Mouse (Mus musculus) cortical plate, adult 2 months (tissue): ENCODE data around the gene Atf7ip.

Experiments used
- CTCF ChIP-seq: fragments of 200-500 bp; IDR thresholded peaks from 2 replicates; pipeline ENCODE4 v1.5.1; 2011; ENCODE audit warnings: mild to moderate bottlenecking, control low read depth, low read length; ENCODE audit not compliant: insufficient read depth; ENCODE audit errors: extremely low read depth
- POLR2A ChIP-seq: fragments of 200-500 bp; IDR thresholded peaks from 2 replicates; pipeline ENCODE4 v1.6.1; 2011; ENCODE audit warnings: mild to moderate bottlenecking, low read length, control low read depth; ENCODE audit not compliant: insufficient read depth; ENCODE audit errors: extremely low read depth

DNA sequence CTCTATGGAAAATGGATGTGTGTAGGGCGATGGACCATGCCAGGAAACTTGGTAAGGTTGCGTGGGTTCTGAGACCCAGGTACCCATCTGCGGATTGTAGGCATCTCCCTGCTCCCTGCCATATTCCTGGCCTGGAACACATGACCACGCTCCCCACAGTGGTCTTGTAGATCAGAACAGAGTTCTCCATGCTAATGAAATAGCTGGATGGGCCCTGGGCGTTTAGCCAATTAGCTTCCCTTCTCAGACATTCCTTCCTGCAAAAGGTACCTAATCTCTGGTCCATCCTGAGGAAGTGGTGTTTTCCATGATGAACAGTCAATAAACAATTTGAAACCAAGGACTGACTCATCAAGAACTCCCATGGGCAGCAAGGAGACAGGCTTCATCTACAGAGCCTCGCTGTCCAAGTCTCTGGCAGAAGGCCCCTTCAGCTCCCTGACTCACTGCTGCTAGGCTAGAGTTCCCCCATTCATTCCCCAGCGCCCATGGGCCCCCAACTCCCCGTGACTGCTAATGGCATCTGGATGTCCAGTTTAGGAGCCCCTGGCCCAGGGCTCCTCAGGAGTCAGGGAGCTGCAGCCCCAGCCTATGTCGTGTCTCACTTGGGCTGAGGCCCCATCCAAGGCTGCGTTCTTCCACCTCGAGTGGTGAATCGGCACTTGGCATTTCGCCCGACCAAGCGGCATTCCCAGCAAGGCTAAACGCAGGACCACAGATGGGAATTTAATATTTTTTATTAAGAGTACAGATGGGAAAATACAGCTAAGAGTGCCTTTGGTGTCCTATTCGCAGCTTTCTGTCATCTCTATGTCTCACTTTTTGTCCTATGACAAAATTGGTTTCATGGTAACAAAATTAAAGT, 105.6 kb downstream of the Atf7ip start:
- no peak for TF ChIP-seq POLR2A
- TF ChIP-seq CTCF, result no peak
